Mouse (Mus musculus) heart, adult 9 months (tissue): ENCODE measurements around the gene Psmd13.
A peak's percentile ranks its signal among the peaks of the same experiment; 100 is the strongest.

ENCODE experiments used
- DNase-seq, 2 experiments: peaks; one replicate each; pipeline ENCODE4 v3.0.0; 2022; ENCODE audit warnings: low spot score in 2 of 2

Psmd13 gene

DNA sequence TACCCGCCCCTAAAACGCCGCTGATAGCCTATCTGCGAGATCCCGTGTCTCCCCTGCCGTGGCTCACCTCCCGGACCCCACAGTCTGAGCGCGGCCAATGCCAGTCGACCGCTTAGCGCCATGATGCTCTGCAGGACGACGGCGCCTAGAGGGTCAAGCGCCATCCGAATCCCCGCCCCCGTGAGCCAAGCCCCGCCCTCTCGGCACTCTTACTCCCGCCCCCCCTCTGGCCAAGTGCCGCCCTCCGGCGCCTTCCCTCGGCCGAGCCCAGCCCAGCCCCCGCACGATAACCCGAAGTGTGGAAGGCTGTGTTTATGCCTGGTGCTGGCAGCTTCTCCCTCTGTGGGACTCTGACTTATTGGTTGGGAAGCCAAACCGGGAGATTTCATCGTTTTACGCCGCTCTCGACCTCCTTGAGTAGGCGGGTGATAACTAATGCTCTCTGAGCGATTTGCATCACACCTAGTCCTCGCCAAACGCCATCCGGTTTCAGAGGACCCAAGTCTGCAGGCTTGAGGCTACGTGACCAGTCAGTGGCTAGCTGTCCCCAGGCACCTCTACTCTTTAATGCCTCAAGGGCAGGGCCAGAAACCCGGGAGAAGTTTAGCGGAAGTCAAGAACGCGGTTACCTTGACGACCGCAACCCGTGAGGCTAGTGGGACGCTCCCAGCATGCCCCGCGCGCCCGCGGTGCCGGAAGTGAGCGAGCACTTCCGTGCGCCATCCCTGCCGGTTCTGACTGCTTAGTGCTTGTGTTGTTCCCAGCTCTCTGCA, at the start of gene Psmd13, which contains the start of gene Sirt3:
Psmd13 (plus strand) TSS at position 273 of the 773 bp plus-strand sequence.
Sirt3 (minus strand) TSS at position 614 of the 773 bp plus-strand sequence.
- peak; percentile 91 to 93 for DNase-seq

DNA sequence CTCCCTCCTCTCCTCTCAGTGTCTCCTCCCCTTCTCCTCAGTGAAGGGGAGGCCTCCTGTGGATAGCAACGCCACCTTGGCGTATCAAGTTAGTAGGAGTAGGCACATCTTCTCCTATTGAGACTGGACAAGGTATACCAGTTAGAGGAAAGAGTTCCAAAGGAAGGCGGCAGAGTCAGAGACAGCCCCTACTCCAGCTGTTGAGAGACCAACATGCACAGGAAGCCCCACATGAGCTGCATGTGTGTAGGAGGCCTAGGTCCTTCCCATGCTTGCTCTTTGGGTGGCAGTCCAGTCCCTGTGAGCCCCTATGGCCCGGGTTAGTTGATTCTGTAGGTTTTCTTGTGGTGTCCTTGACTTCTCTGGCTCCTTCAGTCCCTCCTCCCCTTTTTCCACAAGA, 48.4 kb upstream of the Psmd13 start:
- no peak for DNase-seq

DNA sequence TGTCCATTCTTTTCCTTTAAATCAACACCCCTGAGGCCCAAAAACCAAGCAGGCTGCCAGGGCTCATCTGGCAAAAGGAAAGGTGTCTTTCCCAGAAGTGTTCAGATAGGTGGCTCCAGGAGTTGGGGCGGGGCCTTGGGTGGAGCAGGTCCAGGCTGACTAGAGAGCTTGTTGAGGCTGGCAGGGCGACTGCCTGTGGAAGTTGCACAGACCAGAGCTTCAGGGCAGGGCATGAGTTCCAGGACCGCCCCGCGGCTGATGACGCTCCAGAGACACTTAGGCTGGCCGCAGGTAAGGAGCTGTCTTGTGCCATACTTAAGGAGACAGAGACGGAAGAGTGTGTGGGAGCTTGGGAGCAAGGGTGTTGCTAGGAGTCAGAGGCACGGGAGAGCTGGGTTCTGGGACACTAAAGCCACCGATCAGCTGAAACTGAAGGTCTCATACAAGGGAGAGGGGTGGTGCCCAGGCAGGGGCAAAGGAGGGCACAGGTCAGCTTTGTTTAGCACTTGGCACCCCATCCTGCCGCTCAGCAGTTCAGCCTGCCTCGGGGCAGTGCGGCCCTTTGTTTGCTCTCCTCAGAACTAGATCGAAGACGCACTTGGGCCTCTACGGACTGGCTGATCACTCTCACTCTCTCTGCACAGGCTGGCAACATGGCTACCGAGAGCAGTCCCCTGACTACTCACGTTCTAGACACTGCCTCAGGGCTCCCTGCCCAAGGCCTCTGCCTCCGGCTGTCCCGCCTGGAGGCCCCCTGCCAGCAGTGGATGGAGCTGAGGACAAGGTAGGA, 46.6 kb upstream of the Psmd13 start, which contains the start of gene Urah:
Urah (plus strand) TSS at position 51 of the 790 bp plus-strand sequence.
- DNase-seq = no peak

DNA sequence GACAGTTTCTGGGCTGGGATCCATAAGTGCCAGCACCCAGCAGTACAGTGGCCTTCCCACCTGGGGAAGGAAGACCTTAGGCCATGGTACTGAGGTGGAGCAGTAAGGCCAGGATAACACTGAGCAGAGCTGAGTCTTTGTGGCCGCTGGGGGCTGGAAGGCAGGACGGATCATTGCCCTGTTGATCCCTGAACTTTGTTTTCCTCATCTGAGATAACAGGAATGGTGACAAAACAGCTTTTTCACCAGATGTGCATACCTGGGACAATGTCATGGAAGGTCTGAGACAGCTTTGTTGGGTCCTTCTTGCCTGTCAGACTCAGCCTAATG, 46.0 kb upstream of the Psmd13 start:
- DNase-seq = no peak

DNA sequence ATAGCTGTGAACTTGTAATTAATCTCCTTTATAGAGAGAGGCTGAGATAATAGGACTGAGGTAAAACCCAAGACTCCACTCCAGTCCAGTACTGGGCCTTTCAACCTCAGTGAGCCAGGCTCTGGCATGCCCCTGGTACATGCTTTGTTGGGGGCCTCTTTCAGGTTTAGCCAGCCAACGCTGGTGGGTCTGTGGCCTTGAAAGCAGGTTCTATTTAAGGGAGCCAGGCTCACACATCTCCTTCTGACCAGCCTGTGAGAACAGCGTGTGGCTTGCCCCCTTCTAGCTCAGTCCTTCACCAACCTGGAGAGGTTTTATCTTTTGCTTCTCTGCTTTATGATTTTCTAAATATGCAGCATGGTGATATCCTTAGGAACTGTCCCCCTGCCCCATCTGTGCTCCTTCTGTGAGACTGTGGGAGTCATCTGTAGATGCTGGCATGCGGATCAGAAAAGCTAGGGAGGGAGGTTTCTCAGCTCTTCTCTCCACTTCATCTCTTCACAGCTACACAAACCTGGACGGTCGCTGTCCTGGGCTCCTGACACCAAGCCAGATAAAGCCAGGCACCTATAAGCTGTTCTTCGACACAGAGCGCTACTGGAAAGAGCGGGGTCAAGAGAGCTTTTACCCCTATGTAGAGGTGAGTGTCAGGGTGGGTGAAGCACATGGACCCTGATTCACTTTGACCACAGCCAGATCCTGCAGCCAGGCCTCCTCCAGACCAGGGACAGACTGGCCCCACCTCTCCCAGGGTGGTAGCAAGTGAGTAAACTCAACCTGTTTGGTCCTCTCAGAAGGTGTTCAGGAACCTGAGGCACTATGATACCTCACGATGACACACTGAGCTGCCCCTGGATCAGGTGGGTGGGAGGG, 45.3 kb upstream of the Psmd13 start:
- no peak for DNase-seq

DNA sequence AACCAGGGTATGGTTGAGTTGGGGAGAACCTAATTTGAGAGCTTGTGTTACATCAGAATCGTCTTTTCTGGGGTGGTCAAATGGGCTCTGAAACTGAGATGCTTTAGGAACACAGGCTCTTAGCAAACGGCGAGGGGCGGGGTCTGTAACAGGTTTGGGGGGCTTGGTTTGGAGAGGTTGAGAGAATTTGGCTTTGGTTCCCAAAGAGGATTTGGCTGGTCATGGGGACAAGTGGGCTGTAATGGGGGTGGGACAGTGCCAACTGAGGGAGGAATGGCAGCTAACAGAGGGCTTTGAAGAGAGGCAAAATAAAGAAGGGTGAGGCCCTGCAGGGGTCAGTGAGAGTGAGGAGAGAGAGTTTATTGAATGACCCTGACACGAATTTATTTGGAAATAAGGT, 42.2 kb upstream of the Psmd13 start:
- no peak for DNase-seq

DNA sequence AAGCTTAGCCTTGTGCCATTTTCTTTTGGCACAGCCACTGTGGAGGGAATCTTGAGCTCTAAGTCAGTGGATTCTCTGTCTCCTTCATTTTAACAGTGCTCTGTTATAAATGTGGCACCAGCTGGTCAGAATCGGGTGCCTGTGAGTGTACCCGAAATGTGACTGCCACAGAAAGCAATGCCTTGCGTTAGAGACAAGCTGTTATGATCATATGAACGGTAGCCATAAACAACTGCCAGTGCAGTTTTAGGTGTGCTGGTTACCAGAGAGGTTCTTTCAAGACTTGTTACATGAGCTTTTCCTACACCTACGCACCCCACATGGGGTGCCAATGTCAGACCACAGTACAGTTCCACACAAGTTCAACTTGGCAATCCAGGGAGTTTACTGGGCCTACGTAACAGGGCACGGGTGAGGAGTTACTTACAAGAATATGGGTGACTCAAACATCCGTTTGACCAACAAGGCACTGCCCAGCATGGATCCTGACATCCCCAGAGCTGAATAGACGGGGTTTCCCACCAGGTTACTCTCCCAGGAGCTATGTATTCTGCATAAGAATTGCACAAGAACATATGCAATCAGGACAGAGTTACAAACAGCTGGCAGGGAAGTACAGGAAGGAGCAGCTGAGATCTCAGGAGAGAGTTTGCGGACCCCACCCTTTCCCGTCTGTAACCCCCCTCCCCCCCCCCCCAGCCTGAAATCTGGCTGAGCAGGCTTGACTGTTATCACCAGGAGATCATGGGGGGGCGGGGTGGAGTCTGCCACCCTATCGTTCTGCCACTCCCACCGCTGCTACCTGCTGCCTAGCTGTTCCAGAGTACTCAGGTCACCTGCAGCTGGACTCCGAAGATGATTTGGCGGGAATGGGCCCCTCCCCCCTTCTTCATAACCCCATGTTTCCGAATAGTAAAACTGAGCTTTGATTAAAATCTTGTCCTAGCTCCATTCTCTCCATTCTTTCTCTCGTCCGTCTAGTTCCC, 40.7 kb upstream of the Psmd13 start:
- no peak for DNase-seq

DNA sequence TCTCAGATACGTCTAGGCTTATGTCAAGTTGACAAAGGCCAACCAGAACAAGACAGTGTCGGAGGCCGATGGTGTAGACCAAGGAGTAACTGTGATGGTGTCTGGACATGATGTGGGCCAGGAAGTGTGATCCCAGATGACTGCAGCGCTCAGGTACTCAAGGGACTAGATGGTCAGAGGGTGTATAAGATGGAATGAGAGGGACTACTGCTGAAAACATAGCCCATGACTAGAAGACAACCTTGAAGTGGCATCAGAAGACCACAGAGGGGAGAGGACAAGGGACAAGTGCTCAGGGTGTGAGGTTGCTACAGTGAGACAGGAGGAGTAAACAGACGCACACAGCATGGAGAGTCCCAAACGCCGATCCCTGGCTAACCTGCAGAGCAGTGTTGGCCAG, 38.0 kb upstream of the Psmd13 start:
- no peak for DNase-seq

DNA sequence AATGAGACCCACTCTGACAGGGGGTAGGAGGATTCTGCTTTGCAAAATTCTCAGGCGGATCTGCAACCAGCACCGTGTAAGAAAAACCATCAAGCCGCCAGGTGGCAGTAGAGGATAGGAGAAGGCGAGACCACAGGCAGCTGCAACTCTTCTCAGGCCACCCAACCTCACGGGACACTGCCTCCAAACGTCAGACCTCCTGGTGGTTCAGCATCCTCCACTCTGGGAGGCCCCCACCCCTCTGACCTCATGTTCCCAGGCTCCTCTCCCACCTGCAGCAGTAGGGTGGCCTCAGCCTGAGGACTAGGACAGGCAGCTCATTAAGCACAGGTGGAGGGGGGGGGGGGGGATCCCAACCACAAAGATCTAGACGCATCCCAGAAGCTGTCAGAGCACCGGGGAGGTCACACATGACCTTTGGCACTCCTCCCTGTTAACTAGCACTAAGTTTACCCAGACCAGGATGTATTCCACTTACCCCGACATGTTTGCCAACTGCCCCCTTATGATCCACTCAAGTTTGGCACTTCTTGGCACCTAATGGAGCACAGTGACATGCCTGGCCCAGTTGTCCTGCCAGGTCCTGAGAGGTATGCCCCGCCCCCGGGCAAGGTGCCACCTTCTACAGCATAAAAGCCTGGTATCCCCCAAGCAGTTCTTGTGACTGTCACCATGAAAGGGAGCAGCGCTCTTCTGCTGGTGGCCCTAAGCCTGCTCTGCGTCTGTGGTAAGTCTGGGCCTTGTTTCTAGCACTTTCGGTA, 36.7 kb upstream of the Psmd13 start, which contains the start of gene Scgb1c1:
Scgb1c1 (plus strand) TSS at position 643 of the 761 bp plus-strand sequence.
- peak; percentile 74 to 86 for DNase-seq

DNA sequence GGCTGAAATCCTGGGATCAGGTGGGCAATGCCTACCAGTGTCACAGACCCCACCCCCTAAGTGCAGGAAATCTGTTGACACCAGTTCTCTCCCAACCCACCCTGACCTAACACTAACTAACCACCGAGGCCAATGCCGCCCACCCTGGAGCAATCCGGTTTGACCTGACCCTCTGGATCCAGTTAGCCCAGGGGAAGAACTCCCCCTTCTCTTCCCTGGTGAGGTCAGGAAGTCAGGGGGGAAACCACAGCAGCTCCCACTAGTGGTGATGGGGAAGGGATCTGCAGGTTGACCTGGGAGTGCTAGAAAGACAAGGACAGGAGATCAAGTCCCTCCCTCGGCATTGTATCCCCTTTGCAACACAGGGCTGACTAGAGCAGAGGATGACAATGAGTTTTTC, 36.1 kb upstream of the Psmd13 start:
- no peak for DNase-seq

DNA sequence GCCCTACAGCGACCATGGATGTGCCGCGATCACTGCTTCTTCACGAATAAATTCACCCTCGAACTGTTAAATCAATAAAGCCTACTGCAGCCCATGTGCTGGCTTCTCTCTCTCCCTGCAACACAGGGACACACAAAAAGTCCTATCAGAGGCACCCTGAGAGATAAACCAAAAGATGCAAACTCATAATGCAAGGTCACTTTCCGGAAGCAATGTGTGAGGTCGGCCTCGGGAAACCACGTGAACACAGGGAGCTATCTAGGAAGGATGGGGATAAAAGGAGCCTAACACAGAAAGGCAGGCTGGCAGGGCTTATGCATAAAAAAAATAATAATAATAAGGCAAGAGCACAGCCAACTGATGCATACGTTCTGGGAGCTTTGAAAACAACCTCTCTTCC, 35.1 kb upstream of the Psmd13 start:
- DNase-seq = no peak

DNA sequence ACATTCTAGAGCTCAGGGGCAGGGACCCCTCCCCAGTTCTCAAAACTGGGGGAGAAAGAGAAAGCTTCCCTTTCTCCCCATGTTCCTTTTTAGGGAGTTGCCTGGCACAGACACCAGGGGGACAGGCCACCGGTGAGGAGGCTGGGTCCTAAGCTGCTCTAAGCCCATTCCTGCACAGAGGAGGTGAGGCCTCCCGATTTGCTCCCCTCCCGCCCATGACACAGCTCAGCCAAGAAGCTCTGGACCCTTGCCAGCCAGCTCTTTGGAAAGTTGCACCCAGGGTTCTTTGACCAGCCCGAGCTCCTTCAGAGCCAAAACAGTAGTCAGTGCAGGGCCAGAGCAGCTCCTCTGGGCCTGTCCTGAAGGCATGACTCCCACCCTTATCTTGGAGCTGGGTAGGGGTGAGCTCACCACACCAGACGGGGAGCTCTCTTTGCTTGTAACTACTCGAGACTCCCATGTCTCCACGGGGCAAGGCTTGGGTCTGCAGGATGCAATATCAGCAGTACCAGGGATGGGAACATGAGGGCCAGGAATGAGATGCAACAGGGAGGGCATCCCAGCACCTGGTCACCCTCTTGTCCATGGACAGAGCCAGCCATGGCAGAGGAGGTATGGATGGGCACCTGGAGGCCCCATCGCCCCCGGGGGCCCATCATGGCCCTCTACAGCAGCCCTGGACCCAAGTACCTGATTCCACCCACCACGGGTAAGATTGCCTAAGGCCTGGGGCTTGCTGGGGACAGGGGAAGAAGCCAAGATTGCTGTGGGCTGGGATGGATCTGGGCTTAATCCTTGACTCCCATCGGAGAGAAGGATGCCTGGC, 33.8 kb upstream of the Psmd13 start, which contains the start of gene Odf3:
Odf3 (plus strand) TSS at position 51 of the 826 bp plus-strand sequence.
- DNase-seq = no peak

DNA sequence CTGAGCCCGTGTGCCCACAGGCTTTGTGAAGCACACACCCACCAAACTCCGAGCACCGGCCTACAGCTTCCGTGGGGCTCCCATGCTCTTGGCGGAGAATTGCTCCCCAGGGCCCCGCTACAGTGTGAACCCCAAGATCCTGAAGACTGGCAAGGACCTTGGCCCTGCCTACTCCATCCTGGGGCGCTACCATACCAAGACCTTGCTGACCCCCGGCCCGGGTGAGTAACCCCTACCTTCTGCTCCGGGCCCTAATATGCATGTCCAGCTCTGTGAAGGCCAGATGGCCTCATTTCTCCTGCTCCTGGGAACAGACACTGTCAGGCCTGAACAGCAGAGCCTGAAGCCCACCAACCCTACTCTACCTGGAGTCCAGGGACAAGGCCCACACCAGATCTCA, 33.2 kb upstream of the Psmd13 start:
- no peak for DNase-seq

DNA sequence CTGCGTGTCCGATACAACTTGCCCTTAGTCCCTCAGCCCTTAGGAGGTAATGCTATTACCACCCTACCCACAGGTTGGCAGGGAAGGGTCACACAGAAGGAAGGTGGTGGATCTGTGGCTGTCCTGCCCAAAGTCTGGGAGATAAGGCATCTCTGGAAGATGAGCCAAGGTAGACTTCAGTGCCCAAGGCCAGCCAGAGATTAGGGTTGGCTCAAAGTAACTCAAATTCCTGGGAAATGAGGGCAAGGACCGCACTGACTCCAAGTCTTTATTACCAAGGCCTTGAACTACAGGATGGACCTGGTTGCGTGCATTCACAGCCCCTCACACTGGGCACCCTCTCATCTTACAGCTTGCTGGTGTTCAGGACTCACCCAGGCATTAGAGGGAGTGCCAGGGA, 29.9 kb upstream of the Psmd13 start:
- DNase-seq = no peak

DNA sequence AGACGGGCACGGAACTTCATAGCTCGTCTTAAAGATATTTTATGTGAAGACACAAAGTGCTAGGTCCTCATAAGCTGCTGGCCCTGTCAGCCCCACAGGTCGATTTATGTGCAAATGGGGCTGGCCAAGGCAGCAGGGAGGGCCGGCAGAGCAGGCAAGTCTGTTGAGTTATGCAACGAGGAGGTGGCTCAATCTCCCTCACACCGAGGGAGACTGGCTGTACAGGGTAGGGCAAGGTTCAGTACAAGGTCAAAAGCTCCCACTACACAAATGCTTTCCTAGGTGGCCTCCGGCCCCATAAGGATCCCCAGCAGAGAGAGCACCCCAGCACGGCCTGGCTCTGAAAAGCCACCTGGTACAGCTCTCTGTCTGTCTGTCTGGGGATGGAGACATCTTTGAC, 28.4 kb upstream of the Psmd13 start:
- DNase-seq = no peak

DNA sequence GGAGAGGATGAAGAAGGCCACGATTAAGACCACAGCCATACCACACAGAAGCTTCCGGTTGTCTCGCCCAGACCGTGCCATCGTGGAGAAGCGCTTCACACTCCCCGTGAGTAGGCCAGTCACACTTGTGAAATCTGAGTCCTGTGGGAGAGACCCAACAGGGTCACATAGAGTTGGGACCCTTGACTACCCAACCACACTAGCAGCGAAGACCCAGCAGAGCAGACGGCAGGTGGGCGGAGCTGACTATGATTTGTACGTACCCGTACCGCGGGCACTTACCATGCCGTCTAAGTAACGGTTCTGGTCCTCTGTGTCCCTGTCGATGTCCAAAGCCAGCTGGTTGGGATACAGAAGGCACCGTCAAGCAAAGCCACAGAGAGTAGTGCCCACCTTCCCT, 27.3 kb upstream of the Psmd13 start:
- no peak for DNase-seq

DNA sequence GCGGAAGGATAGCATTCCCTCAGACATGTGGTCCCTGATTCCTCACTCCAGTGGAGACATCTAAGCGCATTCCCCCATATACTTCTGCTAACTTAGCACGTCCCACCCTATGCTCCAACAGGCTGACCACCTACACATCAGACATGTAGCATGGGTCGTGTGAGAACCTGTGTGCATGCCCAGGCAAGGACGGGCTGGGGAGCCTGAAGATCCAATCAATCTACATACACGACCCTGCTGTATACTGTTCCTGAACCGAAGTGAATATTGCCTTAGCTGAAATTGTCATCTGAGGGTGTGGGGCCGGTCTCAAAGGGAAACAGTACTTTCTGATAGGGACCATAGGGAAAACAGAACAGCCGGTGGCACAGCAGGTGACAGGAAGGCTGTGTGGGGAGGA, 26.6 kb upstream of the Psmd13 start:
- no peak for DNase-seq

DNA sequence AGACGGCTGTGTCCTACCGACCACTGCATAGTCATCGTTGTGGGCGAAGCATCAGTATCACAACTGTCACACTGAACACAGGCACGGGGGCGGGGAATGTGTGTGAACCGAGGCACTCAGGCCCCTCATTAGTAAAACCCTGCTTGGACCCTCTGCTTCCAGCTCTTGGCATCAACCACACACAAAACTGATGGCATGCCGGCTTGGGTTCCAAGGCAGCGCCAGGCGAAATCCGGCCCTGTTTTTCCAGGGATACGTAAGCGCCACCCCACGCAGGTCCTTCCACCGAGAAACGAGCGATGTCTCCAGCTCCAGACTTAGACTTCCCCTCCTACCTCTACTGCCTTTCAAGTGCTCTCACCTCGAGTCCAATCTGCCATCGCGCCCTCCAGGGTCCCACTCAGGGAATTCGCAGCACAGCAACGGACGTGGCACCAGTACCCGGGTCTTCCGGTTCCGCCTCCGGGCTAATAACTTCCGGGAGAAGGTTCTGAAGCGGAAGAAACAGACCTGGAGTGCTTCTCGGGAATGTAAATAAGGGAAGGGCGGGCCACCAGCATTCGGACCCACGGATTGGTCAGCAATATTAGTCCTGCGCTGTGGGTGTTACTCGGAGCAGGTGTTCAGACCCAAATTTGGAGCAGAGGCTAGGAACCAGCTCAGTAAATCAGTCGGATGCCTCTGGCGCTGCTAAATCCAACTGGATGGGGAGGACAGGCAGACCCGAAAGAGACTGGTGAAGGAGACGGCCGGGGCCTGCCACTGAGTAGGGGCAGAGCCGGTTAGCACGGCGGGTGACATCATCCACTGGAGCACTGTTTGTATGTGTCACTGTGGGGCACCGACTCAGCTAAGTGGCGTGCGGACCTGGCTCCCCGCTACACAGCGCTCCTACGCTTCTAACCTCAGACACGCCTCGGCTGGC, 25.6 kb upstream of the Psmd13 start, which contains the start of gene Gm45785:
Gm45785 (minus strand) TSS at position 472 of the 925 bp plus-strand sequence.
- peak; percentile 90 to 93 for DNase-seq
